Mouse (Mus musculus) heart, postnatal 14 days (tissue): Measurements from ENCODE around the gene Xndc1. TPM values are rescaled to one million over a fixed set of nuclear protein-coding genes. Genes with fewer than 3 reads are reported as not detected.
A peak's percentile ranks its signal among the peaks of the same experiment; 100 is the strongest.

Experiments used
- DNase-seq, 2 experiments: peaks; one replicate each; pipeline ENCODE4 v3.0.0; 2021 to 2022
- intact Hi-C: fragments of 180-260 bp; cut with DNase I; formaldehyde crosslinking; loops from one replicate; pipeline ENCODE4 v1.15.1; 2025
- total RNA-seq, 2 experiments: library from RNA; stranded (reverse); gene quantifications; 2 replicates each; pipeline ENCODE4 v1.2.3; 2021

The Xndc1 gene
- total RNA-seq, 2 experiments from 2014 or later = 8.9 to 10.2 TPM

DNA sequence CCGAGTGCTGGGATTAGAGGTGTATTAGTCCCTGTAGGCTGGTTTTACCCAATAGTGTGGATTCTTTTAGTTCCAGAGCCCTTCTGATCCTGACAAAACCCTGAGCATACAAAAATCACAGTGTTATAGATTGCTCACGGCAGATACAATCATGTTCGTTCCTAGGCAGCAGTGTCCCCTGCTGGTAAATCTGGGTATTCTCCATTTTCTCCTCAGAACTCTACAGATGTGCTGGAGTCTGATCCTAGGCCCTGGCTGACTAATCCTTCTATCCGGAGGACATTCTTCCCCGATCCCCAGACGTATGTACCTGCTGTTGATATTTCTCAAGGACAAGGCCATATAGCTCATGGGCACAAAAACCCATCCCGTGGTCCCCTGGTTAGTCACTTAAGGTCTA is 13.2 kb downstream of the Xndc1 start:
- intact Hi-C loops = loop anchor here (2.0 kb wide), 2 partner anchors 160 to 426 kb away; no protein-coding TSS in a partner anchor
- DNase-seq = peak; percentile 22 to 51

DNA sequence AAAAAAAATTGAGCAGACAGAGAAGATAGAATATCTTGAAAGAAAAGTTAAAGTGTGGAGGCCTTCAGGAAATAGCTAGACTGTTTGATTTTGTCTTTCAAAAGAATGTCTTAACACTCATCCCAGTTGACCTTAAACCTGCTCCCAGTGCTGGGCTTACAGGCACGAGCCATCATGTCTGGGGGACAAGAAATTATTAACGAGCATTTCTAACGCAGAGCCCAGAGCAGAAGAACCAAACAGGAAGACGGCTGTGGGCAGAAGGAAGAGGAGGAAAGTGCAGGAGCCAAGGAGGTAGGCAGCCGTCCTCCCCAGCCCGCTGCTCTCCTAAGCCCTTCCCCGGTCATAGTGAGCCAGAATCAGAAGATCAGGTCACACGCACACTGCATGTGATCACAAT is 15.0 kb downstream of the Xndc1 start:
- intact Hi-C loops = no loop called here
- DNase-seq = no peak

DNA sequence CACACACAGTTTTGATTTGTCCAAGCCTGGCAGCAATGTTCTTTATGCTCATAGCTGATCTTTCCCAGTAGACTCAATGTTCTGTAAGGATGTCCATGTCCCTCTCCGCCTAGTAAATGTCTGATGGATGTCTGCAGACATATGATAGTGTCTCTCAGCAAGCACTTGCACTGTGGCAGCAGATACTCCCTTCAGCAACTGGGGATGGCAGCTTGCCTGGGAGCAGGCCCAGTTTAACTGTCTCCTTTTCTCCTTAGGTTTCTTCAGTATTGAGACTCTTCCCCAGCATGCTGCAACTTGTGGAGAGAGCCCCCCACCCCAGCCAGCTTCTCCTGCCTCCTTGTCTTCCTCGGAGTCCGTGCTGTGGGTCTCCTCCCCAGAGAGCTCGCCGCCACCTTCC is 16.5 kb downstream of the Xndc1 start:
- no peak for DNase-seq
- intact Hi-C loops = no loop called here

DNA sequence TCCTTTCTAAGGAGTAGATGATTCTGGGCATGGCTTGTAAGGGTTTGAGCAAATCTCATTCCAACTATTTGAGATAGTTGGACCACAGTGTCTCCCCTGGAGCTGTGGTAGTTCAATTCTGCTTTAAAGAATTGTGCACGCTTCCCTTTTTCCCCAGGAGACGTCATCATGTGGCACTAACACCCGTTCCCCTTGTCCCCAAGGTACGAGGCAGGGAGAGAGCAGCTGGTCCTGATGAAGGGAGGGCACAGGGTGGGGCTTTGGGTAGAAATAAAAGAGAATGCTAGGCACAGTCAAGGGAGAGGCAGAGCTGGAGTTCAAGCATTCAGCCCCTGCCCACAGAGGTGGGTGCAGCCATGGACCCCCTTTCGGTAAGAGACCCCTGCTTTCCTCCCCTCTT is 17.5 kb downstream of the Xndc1 start, which contains the start of gene Trpc2:
TSS of gene Trpc2 (plus strand) at position 301 of the 400 bp plus-strand sequence.
- intact Hi-C loops = no loop called here
- no peak for DNase-seq

GRCm38 (mm10) chr7:102084041-102084696 is 18.9 kb downstream of the Xndc1 start:
- no peak for DNase-seq
- intact Hi-C loops = no loop called here

GRCm38 (mm10) chr7:102087336-102087735 is 22.0 kb downstream of the Xndc1 start:
- DNase-seq = no peak
- intact Hi-C loops = no loop called here

- DNase-seq = peak in 1 of 2 experiments; percentile 38
- intact Hi-C loops = no loop called here
These were observed 34.7 kb downstream of the Xndc1 start for GRCm38 (mm10) chr7:102099760-102100661.

DNA sequence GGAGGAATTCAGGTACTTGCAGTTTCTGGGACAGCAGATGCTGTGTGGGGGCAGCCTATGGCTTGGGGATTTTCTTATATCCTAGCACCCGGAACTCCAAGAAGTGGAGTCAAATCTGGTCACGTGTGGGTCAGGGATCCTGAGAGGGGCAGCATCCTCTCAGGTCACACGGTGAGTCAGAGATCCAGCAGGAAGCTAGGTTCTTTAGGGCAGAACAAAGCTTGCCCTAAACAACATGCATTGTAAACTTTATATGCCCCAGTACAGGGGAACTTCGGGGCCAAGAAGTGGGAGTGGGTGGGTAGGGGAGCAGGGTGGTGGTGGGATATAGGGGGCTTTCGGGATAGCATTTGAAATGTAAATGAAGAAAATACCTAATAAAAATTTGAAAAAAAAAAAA is 35.6 kb downstream of the Xndc1 start:
- intact Hi-C loops = no loop called here
- DNase-seq = no peak

DNA sequence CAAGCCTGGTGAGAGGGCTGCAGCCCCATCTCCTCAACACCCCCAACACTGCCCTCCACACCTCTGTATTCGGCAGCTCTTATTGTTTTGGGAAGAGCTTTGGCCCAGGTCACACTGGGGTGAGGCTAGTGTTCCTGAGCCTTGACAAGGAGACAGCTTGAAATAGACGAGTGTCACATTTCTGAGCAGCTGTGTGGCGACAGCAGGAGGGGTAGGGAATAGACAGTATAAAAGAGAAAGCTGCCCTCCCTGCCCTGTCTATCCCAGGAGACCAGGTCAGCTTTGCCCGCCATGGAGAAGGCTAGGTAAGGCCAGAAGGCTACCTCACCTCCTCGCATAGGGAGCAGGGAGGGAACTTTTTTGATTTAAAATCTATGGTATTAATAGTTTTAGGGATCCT is 36.2 kb downstream of the Xndc1 start, which contains the start of gene Art1:
TSS of gene Art1 (plus strand) at position 257 of the 400 bp plus-strand sequence.
- intact Hi-C loops = no loop called here
- DNase-seq = peak in 1 of 2 experiments; percentile 44

GRCm38 (mm10) chr7:102102241-102102640 is 36.9 kb downstream of the Xndc1 start:
- intact Hi-C loops = no loop called here
- DNase-seq = peak in 1 of 2 experiments; percentile 38

- no peak for DNase-seq
These were observed 37.4 kb downstream of the Xndc1 start for GRCm38 (mm10) chr7:102102696-102103095.

GRCm38 (mm10) chr7:102103555-102103954 is 38.2 kb downstream of the Xndc1 start:
- no peak for DNase-seq
- intact Hi-C loops = no loop called here

More at GRCm38 (mm10) chr7:102102696-102103095, 37.4 kb downstream of the Xndc1 start:
- intact Hi-C loops = no loop called here

DNA sequence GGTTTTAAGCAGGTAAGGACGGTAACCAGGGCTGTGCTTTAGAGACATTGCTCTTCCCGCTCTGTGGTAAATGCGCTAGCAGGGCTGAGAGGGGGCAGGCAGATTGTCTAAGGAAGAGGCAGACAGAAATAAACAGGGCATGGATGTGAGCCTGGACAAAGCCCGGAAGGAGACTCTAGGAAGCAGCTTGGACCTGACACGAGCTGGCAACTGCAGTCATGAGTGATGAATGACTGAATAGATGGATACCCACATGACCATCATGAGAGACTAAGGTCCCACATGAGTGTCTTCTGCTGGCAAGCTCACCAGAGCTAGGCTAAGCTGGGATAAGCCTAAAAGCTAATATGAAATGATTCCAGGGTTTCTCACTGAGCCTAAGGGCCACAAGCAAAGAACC is 38.8 kb downstream of the Xndc1 start:
- DNase-seq = no peak
- intact Hi-C loops = no loop called here

- intact Hi-C loops = no loop called here
These were observed 41.4 kb downstream of the Xndc1 start for GRCm38 (mm10) chr7:102106700-102107141.

GRCm38 (mm10) chr7:102108206-102108605 is 42.9 kb downstream of the Xndc1 start:
- intact Hi-C loops = no loop called here
- no peak for DNase-seq

More at GRCm38 (mm10) chr7:102106700-102107141, 41.4 kb downstream of the Xndc1 start:
- peak; percentile 36 to 52 for DNase-seq

DNA sequence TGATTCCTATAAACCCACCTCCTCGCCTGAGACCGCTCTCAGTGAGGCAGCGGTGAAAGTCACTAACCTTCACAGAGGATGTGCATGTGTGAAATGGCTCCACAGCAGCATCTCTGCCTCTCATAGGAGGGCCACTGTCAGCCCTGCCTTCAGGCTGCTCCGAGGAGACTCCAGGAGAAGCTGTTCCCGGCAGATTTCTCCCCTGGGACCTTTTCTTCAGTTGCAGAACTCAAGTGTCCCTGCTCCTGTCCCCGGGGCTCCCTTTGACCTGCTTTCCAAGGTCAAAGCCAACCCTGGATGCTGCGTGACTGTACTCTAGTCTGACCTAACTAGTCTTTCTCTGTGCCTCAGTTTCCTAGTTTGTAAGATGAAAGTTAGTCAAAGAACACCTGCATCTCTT is 43.9 kb downstream of the Xndc1 start, which contains the start of gene Art5:
TSS of gene Art5 (minus strand) at position 319 of the 400 bp plus-strand sequence.
- intact Hi-C loops = no loop called here
- DNase-seq = no peak

DNA sequence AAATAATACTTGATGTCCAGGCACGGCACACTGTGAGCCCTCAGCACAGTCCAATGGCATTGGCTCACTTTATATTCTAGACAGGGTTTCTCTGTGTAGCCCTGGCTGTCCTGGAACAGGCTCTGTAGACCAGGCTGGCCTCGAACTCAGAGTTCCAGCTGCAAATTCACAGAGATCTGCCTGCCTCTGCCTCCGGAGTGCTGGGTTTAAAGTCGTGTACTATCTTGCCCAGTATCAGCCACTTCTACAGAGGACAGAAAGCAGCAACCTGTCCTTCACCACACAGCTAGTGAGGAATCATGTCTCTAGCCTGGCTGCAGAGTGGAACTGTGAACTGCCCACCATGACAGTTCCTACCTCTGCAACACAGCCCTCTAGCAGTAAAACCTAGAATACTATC is 44.4 kb downstream of the Xndc1 start:
- no peak for DNase-seq
- intact Hi-C loops = no loop called here

DNA sequence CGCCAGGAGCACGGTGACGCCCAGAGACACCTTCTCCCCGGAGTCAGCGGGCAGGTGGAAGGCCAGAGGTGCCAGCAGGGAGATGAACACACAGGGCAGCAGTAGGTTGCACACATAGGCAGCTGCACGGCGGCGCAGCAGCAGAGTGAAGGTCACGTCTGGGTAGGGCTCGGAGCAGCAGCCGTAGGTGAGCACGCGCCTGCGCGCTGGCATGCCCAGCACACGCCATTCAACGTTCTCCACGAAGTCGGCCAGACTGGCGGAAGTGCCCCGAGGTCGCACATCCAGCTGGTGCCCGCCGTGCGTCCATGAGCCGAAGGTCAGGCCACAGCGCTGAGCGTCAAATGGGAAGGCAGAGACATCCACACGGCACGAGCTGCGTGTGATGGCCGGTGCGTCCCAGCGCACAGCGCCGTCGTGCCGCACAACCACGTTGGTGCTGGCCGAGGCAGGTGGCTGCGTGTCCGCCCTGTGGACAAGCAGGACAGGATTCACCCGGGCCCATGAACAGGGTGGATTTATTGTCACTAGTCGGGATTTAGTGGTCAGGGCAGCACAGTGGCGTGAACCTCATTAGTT is 47.9 kb downstream of the Xndc1 start:
- intact Hi-C loops = no loop called here
- DNase-seq = no peak

- DNase-seq = no peak
- intact Hi-C loops = no loop called here
These were observed 51.4 kb downstream of the Xndc1 start, which contains the start of gene Chrna10 for GRCm38 (mm10) chr7:102116579-102117331. TSS of gene Chrna10 (minus strand) at chr7:102116828.

DNA sequence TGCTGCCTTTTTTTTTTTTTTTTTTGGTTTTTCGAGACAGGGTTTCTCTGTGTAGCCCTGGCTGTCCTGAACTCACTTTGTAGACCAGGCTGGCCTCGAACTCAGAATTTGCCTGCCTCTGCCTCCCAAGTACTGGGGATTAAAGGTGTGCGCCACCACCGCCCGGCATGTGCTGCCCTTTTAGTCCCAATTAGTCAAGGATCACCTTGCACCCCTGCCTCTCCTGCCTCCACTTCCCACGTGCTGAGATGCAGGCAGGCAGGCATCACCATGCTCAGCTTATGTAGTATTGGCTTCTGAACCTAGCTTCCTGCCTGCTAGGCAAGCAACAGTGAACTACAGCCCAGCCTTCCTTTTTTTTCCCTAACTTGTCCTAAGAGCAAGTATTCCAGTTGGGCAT is 52.1 kb downstream of the Xndc1 start:
- DNase-seq = no peak
- intact Hi-C loops = no loop called here
